Mouse (Mus musculus) heart, postnatal 0 days (tissue): ENCODE data around the gene Sycn. TPM values are rescaled to one million over a fixed set of nuclear protein-coding genes. Genes with fewer than 3 reads are reported as not detected.
A peak's percentile ranks its signal among the peaks of the same experiment; 100 is the strongest.

ENCODE experiments used
- ATAC-seq: fragments of 200-750 bp; cut with Nextera tagmentation; 2 replicates; pipeline ENCODE4 v1.8.0; 2017; ENCODE audit warnings: low read depth, moderate number of reproducible peaks, moderate library complexity; ENCODE audit not compliant: insufficient read depth
- DNase-seq: peaks from one replicate; pipeline ENCODE4 v3.0.0-alpha.2; 2016; ENCODE audit warnings: low spot score
- H3K27ac ChIP-seq: fragments of 300-500 bp; sonication (generic); 2 replicates; pipeline ENCODE4 v1.5.1; 2014; ENCODE audit warnings: low read depth, mild to moderate bottlenecking
- H3K27me3 ChIP-seq: fragments of 300-500 bp; sonication (generic); 2 replicates; pipeline ENCODE4 v1.6.1; 2014; ENCODE audit warnings: low read length, mixed read lengths; ENCODE audit not compliant: control insufficient read depth, insufficient read depth
- H3K36me3 ChIP-seq: fragments of 300-500 bp; sonication (generic); replicated peaks from 2 replicates; pipeline ENCODE4 v1.6.1; 2014; ENCODE audit warnings: low read length, mixed read lengths; ENCODE audit not compliant: control insufficient read depth, insufficient read depth
- H3K4me1 ChIP-seq: fragments of 300-500 bp; sonication (generic); 2 replicates; pipeline ENCODE4 v1.6.1; 2014; ENCODE audit warnings: antibody characterized with exemption; ENCODE audit not compliant: control insufficient read depth, insufficient read depth
- H3K4me2 ChIP-seq: fragments of 300-500 bp; sonication (generic); 2 replicates; pipeline ENCODE4 v1.6.1; 2014; ENCODE audit warnings: low read depth, mild to moderate bottlenecking, low read length, moderate library complexity
- H3K4me3 ChIP-seq: fragments of 300-500 bp; sonication (generic); 2 replicates; pipeline ENCODE4 v1.5.1; 2014; ENCODE audit warnings: low read depth, low read length
- H3K9ac ChIP-seq: fragments of 300-500 bp; sonication (generic); replicated peaks from 2 replicates; pipeline ENCODE4 v1.6.1; 2014; ENCODE audit warnings: low read depth, low read length, mixed read lengths
- H3K9me3 ChIP-seq: fragments of 300-500 bp; sonication (generic); replicated peaks from 2 replicates; pipeline ENCODE4 v1.6.1; 2016; ENCODE audit warnings: low read length; ENCODE audit not compliant: control insufficient read depth
- CTCF ChIP-seq: IDR thresholded peaks from 2 replicates; pipeline ENCODE4 v1.5.1; 2016; ENCODE audit warnings: antibody characterized with exemption, control low read depth, low read depth
- EP300 ChIP-seq: IDR thresholded peaks from 2 replicates; pipeline ENCODE4 v1.6.1; 2016; ENCODE audit warnings: antibody characterized with exemption, low read depth
- WGBS: fragments of 180-500 bp; shearing (Covaris S2); extraction: QIAGEN DNeasy Blood & Tissue Kit; methylation state at CpG from one replicate; pipeline ENCODE4 v1.1.7; 2014; 5-methylcytosine and 5-hydroxymethylcytosine counted together
- polyA plus RNA-seq: library from polyadenylated mRNA; unstranded; fragments of >200 nt; fragmentation: Nextera tagmentation; extraction: Ambion mirVana; gene quantifications from 2 replicates; pipeline ENCODE4 v1.2.1, GENCODE M21; 2015
- total RNA-seq: library from RNA; depleted of rRNA; stranded (reverse); fragments of >200 nt; gene quantifications from 2 replicates; pipeline ENCODE4 v1.2.3, GENCODE M21; 2014; ENCODE audit warnings: low replicate concordance

Gene Sycn
- total and polyA plus RNA-seq, 2 experiments from 2014 or later = not detected

DNA sequence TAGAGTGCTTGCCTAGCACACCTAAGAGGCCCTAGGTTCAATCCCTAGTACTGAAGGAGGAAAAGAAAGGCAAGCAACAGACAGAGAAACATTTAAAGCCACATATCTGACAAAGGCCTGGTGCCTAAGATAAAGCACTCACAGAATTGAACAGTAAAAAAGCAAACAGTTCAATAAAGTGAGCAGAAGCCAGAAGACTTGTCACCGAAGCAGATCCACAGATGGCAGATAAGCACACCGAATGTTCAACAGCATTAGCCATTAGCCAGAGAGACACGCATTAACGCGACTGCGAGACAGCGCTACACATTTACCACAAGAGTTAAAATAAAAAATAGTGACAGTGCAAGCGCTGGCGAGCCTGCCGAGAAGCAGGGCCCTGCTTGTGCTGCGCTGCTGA is 42.2 kb downstream of the Sycn start:
- H3K9ac ChIP-seq = no peak overlapping the region
- no peaks in the 10 kb centered on the region for H3K9me3 ChIP-seq
- H3K4me2 ChIP-seq = no peak overlapping the region
- H3K36me3 ChIP-seq = no peaks in the 10 kb centered on the region
- H3K27me3 ChIP-seq = no peaks in the 10 kb centered on the region
- TF ChIP-seq CTCF (no peak), EP300 (no peak)
- 83% methylated on average over 11 of the region's 11 CpGs for WGBS
- no peak for DNase-seq
- no peak overlapping the region for H3K4me3 ChIP-seq
- H3K4me1 ChIP-seq = peaks cover 35% of the 10 kb centered on the region
- no peak overlapping the region for H3K27ac ChIP-seq
- ATAC-seq = no peak

DNA sequence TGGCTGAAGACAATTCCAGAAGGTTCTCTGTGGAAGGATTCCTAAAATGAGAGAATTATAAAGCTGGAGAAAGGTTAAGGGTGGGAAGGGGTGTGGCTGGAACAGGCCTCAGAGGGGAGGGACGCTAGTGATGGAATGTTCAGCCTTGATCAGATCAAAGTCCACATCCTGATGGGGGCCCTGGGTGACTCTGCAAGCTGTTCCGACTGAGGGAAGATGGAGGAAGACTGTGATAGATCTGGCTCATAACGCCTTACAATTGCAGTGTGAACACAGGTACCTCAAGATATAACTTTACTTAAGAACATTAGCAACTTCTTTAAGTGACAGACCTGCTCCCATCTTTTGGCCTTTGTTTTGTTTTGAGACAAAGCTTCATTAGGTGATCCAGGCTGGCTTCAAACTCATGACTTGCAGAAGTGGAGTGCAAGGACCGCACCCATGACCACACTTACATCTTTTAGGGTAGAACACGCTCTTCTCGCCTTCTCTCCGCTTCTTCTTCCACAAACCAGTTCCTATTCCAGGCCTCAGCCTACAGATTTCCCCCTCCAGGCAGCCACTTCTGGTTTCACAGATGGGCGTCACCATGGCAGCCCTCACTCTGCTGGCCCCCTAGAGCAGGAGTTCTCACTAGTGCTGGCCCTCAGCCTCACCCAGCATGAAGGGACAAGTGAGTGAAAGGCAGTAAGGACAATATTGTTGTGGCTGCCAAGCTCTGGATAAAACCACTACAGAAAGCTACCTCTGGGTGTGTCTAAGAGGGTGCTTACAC is 43.1 kb downstream of the Sycn start:
- H3K36me3 ChIP-seq = no peaks in the 10 kb centered on the region
- H3K9ac ChIP-seq = no peak overlapping the region
- H3K4me1 ChIP-seq = peaks cover 33% of the 10 kb centered on the region
- DNase-seq (no peak), ATAC-seq (no peak)
- H3K27ac ChIP-seq = no peak overlapping the region
- no peaks in the 10 kb centered on the region for H3K9me3 ChIP-seq
- H3K4me3 ChIP-seq = no peak overlapping the region
- H3K4me2 ChIP-seq = no peak overlapping the region
- no peaks in the 10 kb centered on the region for H3K27me3 ChIP-seq
- WGBS = 77% methylated on average over 8 of the region's 8 CpGs
- TF ChIP-seq CTCF (no peak), EP300 (no peak)

DNA sequence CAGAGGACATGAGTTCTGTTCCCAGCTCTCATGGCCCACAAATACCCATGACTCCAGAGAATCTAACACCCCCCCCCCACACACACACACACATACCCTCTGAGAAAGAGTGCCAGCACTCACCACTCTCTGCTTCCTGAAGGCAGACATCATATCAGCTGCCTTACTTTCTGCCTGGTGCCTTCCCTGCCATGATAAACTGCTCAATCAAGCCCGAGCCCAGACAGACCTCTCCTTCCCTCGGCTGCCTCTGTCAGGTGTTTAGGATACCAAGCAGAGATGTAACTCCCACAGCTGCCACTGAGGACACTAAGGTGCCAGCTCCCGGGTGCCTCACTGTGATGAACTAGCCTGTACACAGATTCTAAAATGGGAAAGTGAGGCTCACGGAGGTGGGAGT is 43.8 kb downstream of the Sycn start:
- DNase-seq (no peak), ATAC-seq (no peak)
- 27% methylated on average over 4 of the region's 4 CpGs for WGBS
- Histone ChIP-seq H3K27ac (no peak overlapping the region), H3K9ac (no peak overlapping the region), H3K4me2 (no peak overlapping the region), H3K36me3 (no peaks in the 10 kb centered on the region), H3K9me3 (no peaks in the 10 kb centered on the region), H3K4me1 (peaks cover 30% of the 10 kb centered on the region), H3K27me3 (no peaks in the 10 kb centered on the region), H3K4me3 (no peak overlapping the region)
- TF ChIP-seq CTCF (no peak), EP300 (no peak)

DNA sequence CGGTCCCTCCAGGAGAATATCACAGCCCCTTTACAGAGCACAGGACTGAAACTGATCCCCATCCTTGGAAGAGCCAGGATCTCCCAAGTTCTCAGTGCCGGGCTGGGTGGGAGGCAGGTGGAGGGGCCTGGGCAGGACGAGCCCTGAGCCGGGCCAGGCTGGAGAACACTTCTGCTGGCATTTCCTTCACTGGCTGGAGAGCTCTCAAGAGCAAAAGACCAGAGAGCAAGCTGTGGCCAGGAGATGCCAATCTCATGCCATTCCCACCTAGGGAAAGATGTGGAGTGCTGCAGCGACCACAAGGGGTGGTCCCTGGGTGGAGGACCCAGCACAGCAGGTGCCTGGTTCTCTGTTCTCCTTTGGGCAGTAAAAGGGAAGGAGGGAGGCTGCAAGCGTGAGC is 44.3 kb downstream of the Sycn start:
- H3K9ac ChIP-seq = no peak overlapping the region
- no peak overlapping the region for H3K4me2 ChIP-seq
- H3K4me3 ChIP-seq = no peak overlapping the region
- no peak overlapping the region for H3K27ac ChIP-seq
- no peaks in the 10 kb centered on the region for H3K27me3 ChIP-seq
- H3K36me3 ChIP-seq = no peaks in the 10 kb centered on the region
- DNase-seq (no peak), ATAC-seq (no peak)
- no peaks in the 10 kb centered on the region for H3K9me3 ChIP-seq
- 61% methylated on average over 6 of the region's 6 CpGs for WGBS
- TF ChIP-seq CTCF = no peak
- no peak for TF ChIP-seq EP300
- H3K4me1 ChIP-seq = peaks cover 30% of the 10 kb centered on the region

DNA sequence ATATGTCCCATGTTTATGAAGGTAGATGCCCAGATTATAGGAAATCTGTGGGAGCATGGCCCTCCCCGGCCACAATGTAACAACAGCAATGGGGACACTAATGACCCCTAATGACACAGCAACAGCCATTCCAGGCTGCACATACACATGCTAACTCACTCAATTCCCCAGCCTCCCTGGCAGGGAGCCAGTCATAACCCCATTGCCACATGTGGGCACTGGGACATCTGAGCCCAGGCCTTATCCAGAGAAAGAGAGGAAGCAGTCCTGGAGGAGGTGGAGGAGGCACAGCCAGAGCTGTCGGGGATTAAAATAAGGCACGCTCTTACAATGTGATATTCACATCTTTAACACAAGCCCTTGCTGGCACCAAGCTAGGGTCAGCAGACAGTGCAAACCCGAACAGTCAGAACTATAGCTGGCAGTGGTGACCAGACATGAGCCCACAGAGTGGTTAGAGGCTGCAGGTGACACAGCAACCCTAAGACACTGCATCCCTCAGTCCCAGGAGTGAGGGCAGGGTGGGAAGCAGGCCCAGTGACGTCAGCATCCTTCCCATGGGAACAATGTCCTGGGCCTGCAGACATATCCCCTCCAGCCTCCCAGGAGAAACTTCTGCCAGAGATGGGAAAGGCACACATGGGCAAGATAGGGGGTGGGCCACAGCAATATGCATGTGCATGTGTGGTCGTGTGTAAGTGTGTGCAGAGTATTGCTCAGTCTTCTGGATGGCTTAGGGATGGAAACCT is 46.2 kb downstream of the Sycn start:
- Histone ChIP-seq H3K9me3 (no peaks in the 10 kb centered on the region), H3K4me2 (0 out of 2 replicates have a peak overlapping the region, but pooled peaks have one; percentile 13), H3K27me3 (no peaks in the 10 kb centered on the region), H3K4me1 (peaks cover 32% of the 10 kb centered on the region), H3K4me3 (no peak overlapping the region), H3K9ac (no peak overlapping the region), H3K27ac (peak overlapping the region; percentile 36; the same call in 1 of the 2 replicates), H3K36me3 (no peaks in the 10 kb centered on the region)
- ATAC-seq (0 out of 2 replicates have a peak, but pooled peaks have one; percentile 34), DNase-seq (no peak)
- TF ChIP-seq CTCF = no peak
- no peak for TF ChIP-seq EP300
- 34% methylated on average over 6 of the region's 6 CpGs for WGBS
